Mouse (Mus musculus): Measurements from ENCODE around the gene Fam24a.

The Fam24a gene

DNA sequence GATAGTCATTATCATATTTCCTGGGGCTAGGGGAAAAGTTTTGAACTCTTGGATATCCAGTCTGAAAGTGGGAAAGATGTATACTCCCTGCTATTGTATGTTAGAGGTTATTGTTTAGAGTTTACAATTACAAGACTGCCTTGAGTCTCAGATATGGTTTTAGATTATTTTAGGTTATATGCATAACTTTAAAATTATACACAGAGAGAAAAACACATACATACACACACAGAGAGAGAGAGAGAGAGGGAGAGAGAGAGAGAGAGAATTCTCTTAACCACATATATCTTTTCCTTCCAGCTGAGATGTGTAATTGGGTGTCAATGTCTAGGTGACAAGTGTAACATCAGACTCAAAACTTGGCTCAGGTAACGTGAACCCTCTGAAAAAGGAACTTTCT, at the start of gene Fam24a:
Fam24a (plus strand) TSS at position 301 of the 400 bp plus-strand sequence.
- DNase-seq = no peak

GRCm38 (mm10) chr7:131297151-131297550, 36.5 kb upstream of the Fam24a start:
- no peak for DNase-seq

DNA sequence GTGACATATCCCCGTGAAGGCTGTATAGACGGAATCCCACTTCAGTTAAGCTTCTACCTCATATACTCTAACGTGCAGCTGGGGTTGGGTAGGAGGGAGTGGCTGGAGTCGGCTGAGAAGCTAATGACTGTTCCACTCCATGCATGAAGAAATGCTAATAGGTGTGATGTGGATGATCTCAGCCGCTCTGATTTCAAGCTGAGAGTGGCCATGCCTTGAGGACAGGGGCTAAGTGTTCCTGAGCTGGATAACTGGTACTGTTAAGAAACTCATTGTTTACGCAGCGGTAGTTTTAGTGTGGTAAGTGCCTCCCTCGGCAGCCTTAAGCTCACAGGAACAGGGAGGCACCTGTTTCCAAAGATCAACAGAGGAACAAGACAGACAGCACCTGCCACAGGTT, 30.3 kb upstream of the Fam24a start:
- DNase-seq = no peak

GRCm38 (mm10) chr7:131306733-131307132, 26.9 kb upstream of the Fam24a start:
- DNase-seq = no peak

GRCm38 (mm10) chr7:131314493-131314892, 19.2 kb upstream of the Fam24a start:
- DNase-seq = no peak

GRCm38 (mm10) chr7:131317587-131317986, 16.1 kb upstream of the Fam24a start:
- DNase-seq = no peak

DNA sequence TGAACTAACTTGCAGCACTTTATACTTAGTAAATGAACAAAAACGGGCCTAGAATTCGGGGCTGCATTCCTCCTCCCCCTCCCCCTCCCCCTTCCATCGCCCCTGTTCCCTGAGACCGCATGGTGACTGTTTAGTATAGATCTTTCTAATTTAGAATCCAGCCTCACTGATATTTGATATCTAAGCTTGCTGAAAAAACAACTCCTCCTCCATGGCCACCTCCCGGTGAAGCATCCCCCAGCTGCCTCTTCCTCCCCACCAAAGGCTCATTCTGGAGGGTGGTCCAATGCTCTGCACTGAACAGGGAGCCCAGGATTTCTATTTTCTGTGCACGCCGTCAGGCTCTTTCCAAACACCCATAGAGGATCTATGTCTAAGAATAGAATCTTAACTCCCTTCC, 15.3 kb upstream of the Fam24a start:
- no peak for DNase-seq

DNA sequence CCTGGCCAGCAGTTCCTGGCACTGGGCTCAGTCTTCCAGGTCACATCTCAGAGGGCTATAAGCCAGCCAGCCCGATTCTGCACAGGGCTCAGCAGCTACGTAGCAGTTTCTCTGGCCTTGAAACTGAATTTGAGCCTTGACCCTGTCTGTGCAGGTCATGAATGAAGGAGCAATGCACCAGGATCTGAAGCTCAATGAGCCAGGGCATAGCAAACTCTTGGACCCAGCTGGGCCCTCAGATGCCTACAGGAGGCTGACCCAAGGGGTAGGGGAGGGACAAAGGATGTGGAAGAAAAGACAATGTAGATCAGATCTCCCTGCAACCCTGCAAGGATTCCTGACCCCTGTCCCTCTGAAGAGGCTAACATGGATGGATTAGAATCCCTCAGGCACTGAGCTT, 11.5 kb upstream of the Fam24a start, which contains the start of gene Cuzd1:
Cuzd1 (minus strand) TSS at position 101 of the 400 bp plus-strand sequence.
- no peak for DNase-seq

GRCm38 (mm10) chr7:131327054-131327453, 6.6 kb upstream of the Fam24a start:
- DNase-seq = no peak

DNA sequence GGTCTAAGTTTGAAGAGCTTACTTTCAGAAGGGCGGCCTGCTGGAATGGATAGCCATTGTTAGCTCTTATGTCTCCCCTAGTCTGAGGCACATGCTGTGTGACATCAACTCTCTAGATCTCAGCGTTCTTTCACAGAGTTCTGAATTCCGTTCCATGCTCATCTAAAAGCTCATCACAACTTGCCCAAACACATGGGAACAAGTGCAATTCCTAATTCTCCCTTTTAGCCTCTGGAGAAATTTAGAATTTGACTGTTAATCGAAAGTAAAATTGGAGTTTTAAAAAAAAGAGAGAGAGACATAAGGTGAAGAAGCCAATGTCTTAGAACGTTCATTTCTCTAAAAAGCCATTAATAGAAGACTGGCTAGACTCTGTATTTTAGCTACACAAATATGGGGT, 4.2 kb upstream of the Fam24a start, which contains the start of gene Fam24b:
Fam24b (minus strand) TSS at position 101 of the 400 bp plus-strand sequence.
- no peak for DNase-seq

GRCm38 (mm10) chr7:131331688-131332087, 2.0 kb upstream of the Fam24a start:
- no peak for DNase-seq

DNA sequence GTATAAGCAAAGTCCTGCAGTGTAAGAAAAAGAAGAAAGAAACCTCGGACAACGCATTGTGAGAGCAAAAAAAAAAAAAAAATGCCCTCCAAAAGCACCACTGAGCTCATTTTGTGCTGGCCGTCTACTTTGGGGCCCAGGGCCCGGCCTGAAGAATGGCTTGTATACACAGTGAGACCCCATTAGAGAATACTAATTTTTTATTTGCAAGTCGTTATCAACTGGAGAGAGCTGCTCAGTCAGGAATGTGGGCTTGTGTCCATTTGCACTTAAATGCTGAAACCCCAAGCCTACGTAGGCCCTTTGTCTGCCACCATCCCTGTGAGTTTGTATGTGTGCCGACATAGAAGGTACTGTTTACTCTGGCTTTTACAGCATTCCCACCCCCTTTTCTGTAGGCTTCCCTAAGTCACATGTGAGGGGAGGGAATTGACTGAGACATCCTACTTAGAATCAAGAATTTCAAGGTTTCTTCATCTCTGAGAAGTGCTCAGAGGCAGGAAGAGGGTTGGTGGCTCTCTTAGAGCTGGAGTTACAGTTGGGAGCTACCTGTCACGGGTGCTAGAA, 3.9 kb downstream of the Fam24a start:
- DNase-seq = no peak

DNA sequence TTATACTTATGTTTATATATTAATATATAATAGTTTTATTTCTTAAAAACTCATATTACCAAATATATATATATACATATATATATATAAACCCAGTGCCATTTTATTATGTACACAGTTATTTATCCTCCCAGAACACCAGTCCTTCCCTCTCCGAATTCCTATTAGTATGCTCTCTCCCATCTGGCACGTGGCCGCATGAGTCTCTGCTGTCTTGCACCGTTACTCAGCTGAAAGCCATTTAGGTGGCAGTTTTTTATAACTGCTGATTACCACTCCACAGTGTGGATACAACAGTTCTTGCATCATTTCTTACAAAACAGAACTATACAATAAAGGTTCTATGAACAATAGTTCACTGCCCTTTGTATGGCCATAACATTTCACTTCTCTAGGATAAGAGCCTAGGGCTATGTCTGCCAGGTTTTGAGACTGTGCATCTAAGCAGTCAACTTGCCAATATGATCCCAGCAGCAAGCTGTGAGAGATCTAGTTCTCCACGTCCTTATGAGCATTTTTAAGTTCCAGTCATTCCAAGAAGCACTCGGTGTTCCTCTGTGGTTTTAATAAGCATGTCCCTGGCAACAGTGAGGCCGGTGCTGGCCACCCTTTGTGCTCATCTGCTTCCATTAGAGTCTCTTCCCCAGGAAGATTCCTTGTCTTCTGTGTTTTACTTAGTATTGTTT, 12.3 kb downstream of the Fam24a start:
- no peak for DNase-seq

- no peak for DNase-seq
These were observed 22.4 kb downstream of the Fam24a start for GRCm38 (mm10) chr7:131356105-131356504.

GRCm38 (mm10) chr7:131362269-131362614, 28.6 kb downstream of the Fam24a start:
- DNase-seq = no peak

DNA sequence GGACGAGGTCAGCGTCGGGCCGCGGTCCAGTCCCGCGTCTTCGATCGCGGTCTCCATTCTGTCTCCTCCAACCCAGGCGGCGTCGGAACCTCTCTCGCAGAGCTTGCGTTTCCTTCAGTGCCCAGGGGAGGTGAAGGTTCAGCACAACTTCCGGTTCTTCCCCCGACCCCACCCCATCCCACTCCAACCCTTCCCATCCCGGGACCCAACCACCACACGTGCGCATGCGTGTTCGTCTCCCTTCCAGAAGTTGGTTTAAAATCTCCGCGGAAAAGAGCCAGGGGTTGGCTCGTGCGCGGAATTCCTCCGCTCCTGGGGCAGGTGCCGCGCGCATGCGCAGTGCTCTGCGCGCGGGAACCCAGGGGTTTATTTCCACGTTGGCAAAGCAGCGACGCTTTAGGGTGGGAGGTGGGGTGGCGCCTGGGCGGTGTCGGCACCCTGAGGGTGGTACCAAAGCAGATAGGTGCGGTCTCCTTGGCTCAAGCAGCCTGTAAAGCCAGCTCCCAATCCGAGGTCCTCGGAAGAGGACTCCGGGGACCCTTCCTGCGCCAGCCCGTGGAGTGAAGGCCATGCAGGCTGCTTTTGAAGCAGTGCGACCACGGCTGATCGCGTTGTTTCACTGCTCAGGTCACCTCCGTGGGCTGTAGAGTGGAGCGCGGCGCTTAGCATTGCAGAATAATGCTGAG, 29.1 kb downstream of the Fam24a start, which contains the start of gene 2310057M21Rik:
2310057M21Rik (minus strand) TSS at position 145 of the 686 bp plus-strand sequence.
- DNase-seq = peak; percentile 98

GRCm38 (mm10) chr7:131364131-131364530, 30.5 kb downstream of the Fam24a start:
- DNase-seq = no peak

DNA sequence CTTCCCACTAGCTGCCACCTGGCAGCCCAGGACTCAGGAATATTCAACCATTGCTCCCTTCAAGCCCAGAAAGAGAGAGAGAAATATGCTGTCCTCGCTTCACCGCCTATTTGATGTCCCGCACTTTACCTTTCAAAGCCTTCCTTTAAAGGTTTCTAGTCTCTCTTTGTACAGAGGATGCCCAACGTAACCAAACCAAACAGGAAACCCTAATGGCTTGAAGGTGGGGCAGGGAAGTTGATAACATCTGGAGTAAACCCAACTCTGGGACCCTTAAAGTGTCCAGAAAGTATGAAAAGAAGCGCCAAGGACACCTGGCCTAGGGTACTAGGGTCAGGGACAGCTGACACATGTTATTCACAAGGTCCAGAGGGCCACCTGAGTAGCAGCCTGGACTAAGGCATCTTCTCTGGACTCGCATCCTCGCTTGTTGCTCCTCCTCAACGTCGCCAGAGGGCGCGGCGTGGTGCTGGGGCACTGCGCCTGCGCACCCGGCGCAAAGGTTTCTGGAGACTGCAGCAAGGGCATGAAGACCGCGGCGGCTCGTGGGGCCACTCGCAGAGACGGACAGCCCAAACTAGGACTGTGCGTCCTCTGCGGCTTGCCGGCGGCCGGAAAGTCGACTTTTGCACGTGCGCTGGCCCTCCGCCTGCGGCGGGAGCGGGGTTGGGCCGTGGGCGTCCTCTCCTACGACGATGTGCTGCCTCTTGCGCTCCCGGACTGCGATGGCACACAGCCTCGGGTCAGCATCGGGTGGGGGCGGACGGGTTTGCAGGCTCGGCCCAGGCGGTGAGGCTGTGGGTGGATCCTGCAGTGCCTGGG, 37.2 kb downstream of the Fam24a start, which contains the start of gene Pstk:
Pstk (plus strand) TSS at position 494 of the 822 bp plus-strand sequence.
- peak; percentile 92 for DNase-seq

DNA sequence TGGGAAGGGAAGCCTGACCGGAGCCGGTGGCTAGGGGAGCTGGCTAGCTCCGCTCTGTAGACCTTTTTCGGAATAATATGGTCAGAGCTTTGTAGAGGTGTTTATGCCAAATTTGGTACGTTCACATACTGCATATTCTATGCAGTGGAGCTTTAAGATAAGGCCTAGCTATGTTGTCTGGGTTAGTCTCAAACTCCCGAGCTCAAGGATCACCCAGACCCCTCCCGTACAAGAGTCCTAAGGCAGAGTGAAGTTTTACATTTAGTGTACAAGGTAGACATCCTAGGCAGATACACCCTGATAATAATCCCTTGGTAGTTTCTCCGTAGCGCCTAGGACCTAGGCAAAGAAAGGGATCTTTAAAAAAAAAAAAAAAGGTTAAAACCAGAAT, 37.8 kb downstream of the Fam24a start:
- no peak for DNase-seq

GRCm38 (mm10) chr7:131371880-131372651, 38.4 kb downstream of the Fam24a start:
- DNase-seq = peak; percentile 23

Data from cerebellum, adult 9-11 months (tissue).